Mouse (Mus musculus): ENCODE results near the gene Camsap3. TPM values are rescaled to one million over a fixed set of nuclear protein-coding genes. Genes with fewer than 3 reads are reported as not detected.

Gene Camsap3
- polyA plus RNA-seq, 1 experiment from 2014 or later, result 49.7 TPM

- H3K36me3 ChIP-seq (replicated peaks; ENCODE audit: control insufficient read depth, insufficient read depth), result peaks cover 17% of the 10 kb centered on the region
- no peak overlapping the region for H3K4me2 ChIP-seq (replicated peaks)
- no peaks in the 10 kb centered on the region for H3K9me3 ChIP-seq (ENCODE audit: control insufficient read depth, low read length)
- H3K27me3 ChIP-seq (ENCODE audit: control insufficient read depth, insufficient read depth, low read length), result no peaks in the 10 kb centered on the region
- DNase-seq (ENCODE audit: low spot score) (no peak), ATAC-seq (ENCODE audit: low FRiP score) (no peak)
- H3K9ac ChIP-seq, result no peak overlapping the region
- H3K4me1 ChIP-seq (replicated peaks; ENCODE audit: control insufficient read depth, insufficient read depth, low read length), result no peaks in the 10 kb centered on the region
- WGBS, result 88% methylated on average over 2 of the region's 2 CpGs
- no peak overlapping the region for H3K4me3 ChIP-seq (replicated peaks; ENCODE audit: low read length)
- no peak overlapping the region for H3K27ac ChIP-seq
Observed at GRCm38 (mm10) chr8:3594466-3594865, 7.4 kb downstream of the Camsap3 start.

DNA sequence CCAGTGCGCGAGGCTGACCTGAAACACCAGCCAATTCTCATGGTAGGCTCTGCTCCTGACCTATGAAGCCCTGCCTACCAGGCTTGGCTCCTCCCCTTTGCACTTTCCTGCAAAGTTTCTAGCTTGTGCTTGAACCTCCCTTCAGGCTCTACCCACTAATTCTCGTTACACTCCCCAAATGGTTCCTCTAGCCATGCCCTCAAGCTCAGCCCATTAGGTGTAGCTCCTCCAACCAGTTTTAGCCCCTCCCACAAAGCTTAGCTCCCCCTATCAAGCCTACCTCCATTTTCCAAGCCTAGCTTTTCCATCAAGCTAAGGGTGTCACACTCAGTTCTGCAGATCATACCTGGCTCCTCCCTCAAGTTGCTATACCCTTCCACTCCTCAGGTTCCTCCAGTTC, 11.0 kb downstream of the Camsap3 start:
- H3K4me1 ChIP-seq (replicated peaks; ENCODE audit: control insufficient read depth, insufficient read depth, low read length), result no peaks in the 10 kb centered on the region
- WGBS, result 77% methylated on average over 3 of the region's 3 CpGs
- DNase-seq (ENCODE audit: low spot score), result no peak
- H3K4me2 ChIP-seq (replicated peaks), result no peak overlapping the region
- no peaks in the 10 kb centered on the region for H3K27me3 ChIP-seq (ENCODE audit: control insufficient read depth, insufficient read depth, low read length)
- no peak overlapping the region for H3K27ac ChIP-seq
- no peak overlapping the region for H3K9ac ChIP-seq
- H3K36me3 ChIP-seq (replicated peaks; ENCODE audit: control insufficient read depth, insufficient read depth), result peaks cover 52% of the 10 kb centered on the region
- no peak overlapping the region for H3K4me3 ChIP-seq (replicated peaks; ENCODE audit: low read length)
- ATAC-seq (ENCODE audit: low FRiP score), result no peak
- H3K9me3 ChIP-seq (ENCODE audit: control insufficient read depth, low read length), result no peaks in the 10 kb centered on the region

GRCm38 (mm10) chr8:3599219-3599618, 12.1 kb downstream of the Camsap3 start:
- no peak for DNase-seq (ENCODE audit: low spot score)
- Histone ChIP-seq H3K27ac (no peak overlapping the region), H3K9me3 (ENCODE audit: control insufficient read depth, low read length) (no peaks in the 10 kb centered on the region), H3K4me2 (replicated peaks) (no peak overlapping the region), H3K36me3 (replicated peaks; ENCODE audit: control insufficient read depth, insufficient read depth) (peaks cover 64% of the 10 kb centered on the region), H3K9ac (no peak overlapping the region), H3K4me3 (replicated peaks; ENCODE audit: low read length) (no peak overlapping the region), H3K27me3 (ENCODE audit: control insufficient read depth, insufficient read depth, low read length) (no peaks in the 10 kb centered on the region), H3K4me1 (replicated peaks; ENCODE audit: control insufficient read depth, insufficient read depth, low read length) (no peaks in the 10 kb centered on the region)
- no peak for ATAC-seq (ENCODE audit: low FRiP score)
- WGBS, result 80% methylated on average over 1 of the region's 1 CpGs

- no peak overlapping the region for H3K27ac ChIP-seq
- peaks cover 73% of the 10 kb centered on the region for H3K36me3 ChIP-seq (replicated peaks; ENCODE audit: control insufficient read depth, insufficient read depth)
- no peaks in the 10 kb centered on the region for H3K27me3 ChIP-seq (ENCODE audit: control insufficient read depth, insufficient read depth, low read length)
- DNase-seq (ENCODE audit: low spot score) (no peak), ATAC-seq (ENCODE audit: low FRiP score) (no peak)
- no peak overlapping the region for H3K4me3 ChIP-seq (replicated peaks; ENCODE audit: low read length)
- H3K9ac ChIP-seq, result no peak overlapping the region
- H3K4me1 ChIP-seq (replicated peaks; ENCODE audit: control insufficient read depth, insufficient read depth, low read length), result no peaks in the 10 kb centered on the region
- no peak overlapping the region for H3K4me2 ChIP-seq (replicated peaks)
- 94% methylated on average over 6 of the region's 6 CpGs for WGBS
- no peaks in the 10 kb centered on the region for H3K9me3 ChIP-seq (ENCODE audit: control insufficient read depth, low read length)
Observed at GRCm38 (mm10) chr8:3600401-3600800, 13.3 kb downstream of the Camsap3 start.

DNA sequence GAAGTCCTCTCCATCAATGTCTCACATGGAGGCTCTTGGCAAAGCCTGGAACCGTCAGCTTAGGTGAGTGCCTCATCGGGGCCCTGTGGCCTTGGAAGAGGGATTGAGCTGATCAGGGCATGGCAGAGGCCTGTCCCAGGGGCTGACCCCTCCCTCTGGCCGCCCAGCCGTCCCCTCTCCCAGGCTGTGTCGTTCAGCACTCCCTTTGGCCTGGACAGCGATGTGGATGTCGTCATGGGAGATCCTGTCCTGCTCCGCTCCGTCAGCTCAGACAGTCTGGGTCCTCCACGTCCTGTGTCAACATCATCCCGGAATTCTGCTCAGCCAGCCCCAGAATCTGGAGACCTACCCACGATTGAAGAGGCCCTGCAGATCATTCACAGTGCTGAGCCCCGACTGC, 16.3 kb downstream of the Camsap3 start:
- H3K4me2 ChIP-seq (replicated peaks), result no peak overlapping the region
- H3K9me3 ChIP-seq (ENCODE audit: control insufficient read depth, low read length), result no peaks in the 10 kb centered on the region
- no peaks in the 10 kb centered on the region for H3K4me1 ChIP-seq (replicated peaks; ENCODE audit: control insufficient read depth, insufficient read depth, low read length)
- ATAC-seq (ENCODE audit: low FRiP score) (no peak), DNase-seq (ENCODE audit: low spot score) (no peak)
- WGBS, result 85% methylated on average over 13 of the region's 13 CpGs
- no peak overlapping the region for H3K9ac ChIP-seq
- no peaks in the 10 kb centered on the region for H3K27me3 ChIP-seq (ENCODE audit: control insufficient read depth, insufficient read depth, low read length)
- peaks cover 95% of the 10 kb centered on the region for H3K36me3 ChIP-seq (replicated peaks; ENCODE audit: control insufficient read depth, insufficient read depth)
- no peak overlapping the region for H3K4me3 ChIP-seq (replicated peaks; ENCODE audit: low read length)
- H3K27ac ChIP-seq, result no peak overlapping the region

DNA sequence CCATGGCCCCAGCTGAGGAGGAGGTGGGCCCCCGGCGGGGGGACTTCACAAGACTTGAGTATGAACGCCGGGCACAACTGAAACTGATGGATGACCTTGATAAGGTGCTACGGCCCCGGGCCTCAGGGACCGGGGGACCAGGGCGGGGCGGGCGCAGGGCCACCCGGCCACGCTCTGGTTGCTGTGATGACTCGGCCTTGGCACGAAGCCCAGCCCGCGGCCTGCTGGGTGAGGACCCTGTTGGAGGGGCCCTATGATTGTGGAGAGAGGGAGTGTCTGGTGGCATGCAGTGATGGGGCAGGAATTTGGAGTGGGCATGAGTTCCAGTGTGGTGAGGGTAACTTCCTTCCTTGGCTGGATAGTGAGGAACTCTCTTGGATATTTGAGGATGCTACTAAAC, 19.5 kb downstream of the Camsap3 start:
- Histone ChIP-seq H3K9ac (no peak overlapping the region), H3K27me3 (ENCODE audit: control insufficient read depth, insufficient read depth, low read length) (no peaks in the 10 kb centered on the region), H3K4me1 (replicated peaks; ENCODE audit: control insufficient read depth, insufficient read depth, low read length) (no peaks in the 10 kb centered on the region), H3K36me3 (replicated peaks; ENCODE audit: control insufficient read depth, insufficient read depth) (peaks cover 98% of the 10 kb centered on the region), H3K27ac (no peak overlapping the region), H3K4me2 (replicated peaks) (no peak overlapping the region), H3K9me3 (ENCODE audit: control insufficient read depth, low read length) (no peaks in the 10 kb centered on the region), H3K4me3 (replicated peaks; ENCODE audit: low read length) (no peak overlapping the region)
- WGBS, result 90% methylated on average over 16 of the region's 16 CpGs
- ATAC-seq (ENCODE audit: low FRiP score) (no peak), DNase-seq (ENCODE audit: low spot score) (no peak)

GRCm38 (mm10) chr8:3607822-3608221, 20.7 kb downstream of the Camsap3 start:
- H3K4me2 ChIP-seq (replicated peaks), result no peak overlapping the region
- H3K4me3 ChIP-seq (replicated peaks; ENCODE audit: low read length), result no peak overlapping the region
- 91% methylated on average over 7 of the region's 7 CpGs for WGBS
- H3K9me3 ChIP-seq (ENCODE audit: control insufficient read depth, low read length), result no peaks in the 10 kb centered on the region
- peaks cover 98% of the 10 kb centered on the region for H3K36me3 ChIP-seq (replicated peaks; ENCODE audit: control insufficient read depth, insufficient read depth)
- ATAC-seq (ENCODE audit: low FRiP score) (no peak), DNase-seq (ENCODE audit: low spot score) (no peak)
- no peak overlapping the region for H3K27ac ChIP-seq
- H3K4me1 ChIP-seq (replicated peaks; ENCODE audit: control insufficient read depth, insufficient read depth, low read length), result no peaks in the 10 kb centered on the region
- H3K27me3 ChIP-seq (ENCODE audit: control insufficient read depth, insufficient read depth, low read length), result no peaks in the 10 kb centered on the region
- H3K9ac ChIP-seq, result no peak overlapping the region

GRCm38 (mm10) chr8:3609046-3609815, 22.1 kb downstream of the Camsap3 start:
- no peaks in the 10 kb centered on the region for H3K9me3 ChIP-seq (ENCODE audit: control insufficient read depth, low read length)
- H3K4me2 ChIP-seq (replicated peaks), result no peak overlapping the region
- no peaks in the 10 kb centered on the region for H3K27me3 ChIP-seq (ENCODE audit: control insufficient read depth, insufficient read depth, low read length)
- no peak overlapping the region for H3K27ac ChIP-seq
- peaks cover 98% of the 10 kb centered on the region for H3K36me3 ChIP-seq (replicated peaks; ENCODE audit: control insufficient read depth, insufficient read depth)
- 89% methylated on average over 12 of the region's 12 CpGs for WGBS
- no peak overlapping the region for H3K9ac ChIP-seq
- ATAC-seq (ENCODE audit: low FRiP score), result no peak
- no peaks in the 10 kb centered on the region for H3K4me1 ChIP-seq (replicated peaks; ENCODE audit: control insufficient read depth, insufficient read depth, low read length)
- no peak overlapping the region for H3K4me3 ChIP-seq (replicated peaks; ENCODE audit: low read length)
- DNase-seq (ENCODE audit: low spot score), result no peak

- Histone ChIP-seq H3K4me3 (replicated peaks; ENCODE audit: low read length) (no peak overlapping the region), H3K27me3 (ENCODE audit: control insufficient read depth, insufficient read depth, low read length) (no peaks in the 10 kb centered on the region), H3K4me2 (replicated peaks) (no peak overlapping the region), H3K9ac (no peak overlapping the region), H3K4me1 (replicated peaks; ENCODE audit: control insufficient read depth, insufficient read depth, low read length) (no peaks in the 10 kb centered on the region), H3K27ac (no peak overlapping the region), H3K9me3 (ENCODE audit: control insufficient read depth, low read length) (no peaks in the 10 kb centered on the region), H3K36me3 (replicated peaks; ENCODE audit: control insufficient read depth, insufficient read depth) (peaks cover 98% of the 10 kb centered on the region)
- WGBS, result 91% methylated on average over 6 of the region's 6 CpGs
- no peak for ATAC-seq (ENCODE audit: low FRiP score)
- no peak for DNase-seq (ENCODE audit: low spot score)
Observed at GRCm38 (mm10) chr8:3609816-3610150, 22.7 kb downstream of the Camsap3 start.
